21 mouse cellular contexts compared by ENCODE assay signal in the genomic region with DNA sequence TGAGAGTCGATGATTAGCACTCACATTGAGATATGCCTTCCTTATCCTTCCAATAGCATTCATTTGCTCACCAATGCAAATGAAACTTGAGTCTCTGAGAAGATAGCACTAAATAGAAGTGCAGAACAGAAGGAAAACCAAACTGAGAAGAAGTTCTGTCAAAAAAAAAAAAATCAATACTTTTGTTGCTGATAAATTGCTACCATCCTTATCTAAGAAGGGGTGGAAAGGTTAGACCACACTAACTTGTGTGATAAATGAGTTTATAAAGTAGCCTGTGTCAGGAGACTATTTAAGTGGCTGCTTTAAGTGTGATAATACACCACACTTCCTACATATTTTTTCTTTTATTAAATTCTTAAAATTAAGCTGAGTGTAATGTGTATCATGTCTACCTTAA.
DNase-seq lines count a peak whose midpoint lies in the region; ATAC-seq and TF ChIP-seq lines count a peak whose summit lies in the region.
"Had no signal": no experiment of that assay in that cellular context is flagged by ENCODE, and none has a peak within 500 bp of the region (broad histone marks: within the 10 kb centered on the region; RNA-seq: fewer than 3 reads in every experiment).

No protein-coding gene starts in this region.

- peak; percentile 33; the same call in 1 of the 2 replicates for ATAC-seq in liver, embryonic 14.5 days (ENCODE audit: insufficient read depth)
- no peak for ATAC-seq in liver, postnatal 0 days
- 0 out of 2 replicates have a peak, but pooled peaks have one; percentile 15 for ATAC-seq in G1E (ENCODE audit: extremely low read depth, insufficient number of reproducible peaks, low FRiP score, poor library complexity, severe bottlenecking)
- ATAC-seq in megakaryocyte-erythroid progenitor cell, adult 5-6 weeks (replicated peaks; ENCODE audit: low FRiP score, low TSS enrichment, poor library complexity, severe bottlenecking), result peak; percentile 39; the same call in 1 of the 2 replicates
- ATAC-seq in forebrain, postnatal 0 days, result no peak
- ATAC-seq: activated CD4-positive, CD25-positive, alpha-beta regulatory T cell, adult 4 months; forebrain, embryonic 13.5 days; forebrain, embryonic 15.5 days; Patski had no signal

- no peak for TF ChIP-seq POLR2A in MEL (IDR thresholded peaks at IDR 0.05; ENCODE audit: control insufficient read depth in 1 of 2, insufficient read depth in 1 of 2, low read depth in 1 of 2, low read length in 2 of 2, poor library complexity in 1 of 2)

- H3K4me3 ChIP-seq in liver, embryonic 14.5 days (ENCODE audit: insufficient read depth in 1 of 2, low read depth in 2 of 2, low read length in 2 of 2), result no peak overlapping the region
- H3K4me3 ChIP-seq in liver, postnatal 0 days (ENCODE audit: low read depth, low read length), result no peak overlapping the region
- H3K4me3 ChIP-seq in G1E (ENCODE audit: low read depth, low read length) (no peak overlapping the region), MEL (ENCODE audit: control insufficient read depth in 1 of 2, insufficient read depth in 1 of 2, low read depth in 2 of 2, low read length in 2 of 2) (no peak overlapping the region)
- H3K4me3 ChIP-seq in forebrain, postnatal 0 days (ENCODE audit: low read depth, low read length), result no peak overlapping the region
- H3K4me3 ChIP-seq: embryonic facial prominence, embryonic 10.5 days; embryonic facial prominence, embryonic 12.5 days; forebrain, embryonic 13.5 days; forebrain, embryonic 15.5 days had no signal

- H3K27ac ChIP-seq in liver, embryonic 14.5 days, result no peak overlapping the region
- no peak overlapping the region for H3K27ac ChIP-seq in liver, postnatal 0 days (ENCODE audit: low read depth)
- H3K27ac ChIP-seq in MEL (ENCODE audit: control insufficient read depth, low read depth, low read length), result no peak overlapping the region
- no peak overlapping the region for H3K27ac ChIP-seq in forebrain, postnatal 0 days (ENCODE audit: low read depth, low read length)
- H3K27ac ChIP-seq: embryonic facial prominence, embryonic 10.5 days; embryonic facial prominence, embryonic 12.5 days; forebrain, embryonic 13.5 days; forebrain, embryonic 15.5 days had no signal

- H3K9me3 ChIP-seq in liver, embryonic 14.5 days (ENCODE audit: control insufficient read depth, low read length), result no peaks in the 10 kb centered on the region
- no peaks in the 10 kb centered on the region for H3K9me3 ChIP-seq in liver, postnatal 0 days (ENCODE audit: low read length)
- H3K9me3 ChIP-seq in G1E (replicated peaks), result no peaks in the 10 kb centered on the region
- H3K9me3 ChIP-seq in MEL (replicated peaks; ENCODE audit: insufficient read depth, low read length), result no peaks in the 10 kb centered on the region
- H3K9me3 ChIP-seq in forebrain, postnatal 0 days (ENCODE audit: low read length), result no peaks in the 10 kb centered on the region
- H3K9me3 ChIP-seq: embryonic facial prominence, embryonic 12.5 days; forebrain, embryonic 13.5 days; forebrain, embryonic 15.5 days had no signal

- H3K27me3 ChIP-seq in liver, embryonic 14.5 days (ENCODE audit: control insufficient read depth, insufficient read depth, low read length), result no peaks in the 10 kb centered on the region
- H3K27me3 ChIP-seq in liver, postnatal 0 days (ENCODE audit: insufficient read depth, low read length), result no peaks in the 10 kb centered on the region
- H3K27me3 ChIP-seq in G1E (ENCODE audit: insufficient read depth, low read length) (no peaks in the 10 kb centered on the region), MEL (ENCODE audit: control insufficient read depth in 1 of 2, insufficient read depth in 2 of 2, low read length in 2 of 2) (no peaks in the 10 kb centered on the region)
- no peaks in the 10 kb centered on the region for H3K27me3 ChIP-seq in forebrain, postnatal 0 days (ENCODE audit: insufficient read depth, low read length)
- H3K27me3 ChIP-seq: embryonic facial prominence, embryonic 12.5 days; forebrain, embryonic 13.5 days; forebrain, embryonic 15.5 days; Patski had no signal

- H3K9ac ChIP-seq in liver, embryonic 14.5 days (replicated peaks), result no peak overlapping the region
- no peak overlapping the region for H3K9ac ChIP-seq in liver, postnatal 0 days (replicated peaks)
- no peak overlapping the region for H3K9ac ChIP-seq in MEL (ENCODE audit: control insufficient read depth, low read depth, low read length, poor library complexity, severe bottlenecking)
- no peak overlapping the region for H3K9ac ChIP-seq in forebrain, postnatal 0 days
- H3K9ac ChIP-seq: embryonic facial prominence, embryonic 12.5 days; forebrain, embryonic 13.5 days; forebrain, embryonic 15.5 days had no signal

- H3K4me2 ChIP-seq in liver, embryonic 14.5 days (ENCODE audit: low read depth), result no peak overlapping the region
- no peak overlapping the region for H3K4me2 ChIP-seq in liver, postnatal 0 days (ENCODE audit: low read depth, low read length)
- no peak overlapping the region for H3K4me2 ChIP-seq in forebrain, postnatal 0 days (ENCODE audit: low read depth)
- H3K4me2 ChIP-seq: embryonic facial prominence, embryonic 12.5 days; forebrain, embryonic 13.5 days; forebrain, embryonic 15.5 days had no signal

- DNase-seq in liver, embryonic 14.5 days (ENCODE audit: low read depth in 3 of 3, low spot score in 3 of 3), result no peak
- DNase-seq in liver, postnatal 0 days, result no peak
- DNase-seq in G1E (ENCODE audit: low spot score) (no peak), MEL (ENCODE audit: low read depth, low spot score) (peak; percentile 34)
- DNase-seq in forebrain, postnatal 0 days, result no peak
- DNase-seq in lung, postnatal 25 days (ENCODE audit: low spot score), result no peak
- DNase-seq: adrenal gland, adult 8-10 months; adrenal gland, postnatal 14 days; adrenal gland, postnatal 36 days; cerebellum, adult 11-12 months; cerebellum, adult 2 months; cerebellum, adult 9-10 months; cerebellum, postnatal 10 days; cerebellum, postnatal 25 days had no signal

- no peak for TF ChIP-seq CTCF in liver, embryonic 14.5 days (IDR thresholded peaks at IDR 0.05; ENCODE audit: low read depth)
- no peak for TF ChIP-seq CTCF in liver, postnatal 0 days (IDR thresholded peaks at IDR 0.05; ENCODE audit: low read depth)
- TF ChIP-seq CTCF in G1E (IDR thresholded peaks at IDR 0.05; ENCODE audit: low read depth, low read length) (no peak), MEL (IDR thresholded peaks at IDR 0.05 in 2 of 3, conservative IDR thresholded peaks at IDR 0.05 in 1 of 3; ENCODE audit: control insufficient read depth in 1 of 3, insufficient read depth in 1 of 3, low read depth in 2 of 3, low read length in 3 of 3, poor library complexity in 1 of 3, severe bottlenecking in 1 of 3) (no peak)
- no peak for TF ChIP-seq CTCF in forebrain, postnatal 0 days (IDR thresholded peaks at IDR 0.05; ENCODE audit: low read depth)

- no peaks in the 10 kb centered on the region for H3K79me2 ChIP-seq in MEL (ENCODE audit: control insufficient read depth, insufficient read depth, low read length, poor library complexity)

- 28% methylated on average over 1 of the region's 1 CpGs for WGBS in liver, embryonic 14.5 days (ENCODE audit: insufficient replicate concordance)
- WGBS in liver, postnatal 0 days (ENCODE audit: insufficient replicate concordance), result 38% methylated on average over 1 of the region's 1 CpGs
- 81% methylated on average over 1 of the region's 1 CpGs for WGBS in forebrain, postnatal 0 days

- peaks cover 3 to 4% of the 10 kb centered on the region in 2 experiments for H3K4me1 ChIP-seq in liver, embryonic 14.5 days (replicated peaks; ENCODE audit: control insufficient read depth in 2 of 2, insufficient read depth in 2 of 2, low read length in 1 of 2)
- H3K4me1 ChIP-seq in liver, postnatal 0 days (ENCODE audit: insufficient read depth), result no peaks in the 10 kb centered on the region; the same call in 1 of the 2 replicates
- H3K4me1 ChIP-seq in G1E (ENCODE audit: insufficient read depth, low read depth, low read length) (no peaks in the 10 kb centered on the region; the same call in 1 of the 2 replicates), MEL (ENCODE audit: control insufficient read depth in 1 of 2, insufficient read depth in 2 of 2, low read length in 2 of 2) (peaks cover 7 to 14% of the 10 kb centered on the region in 2 experiments)
- no peaks in the 10 kb centered on the region for H3K4me1 ChIP-seq in forebrain, postnatal 0 days (ENCODE audit: insufficient read depth)
- H3K4me1 ChIP-seq: embryonic facial prominence, embryonic 10.5 days; embryonic facial prominence, embryonic 12.5 days had no signal

- H3K36me3 ChIP-seq in liver, embryonic 14.5 days (replicated peaks; ENCODE audit: control insufficient read depth, insufficient read depth, low read depth), result no peaks in the 10 kb centered on the region
- no peaks in the 10 kb centered on the region for H3K36me3 ChIP-seq in liver, postnatal 0 days (replicated peaks; ENCODE audit: insufficient read depth, low read length)
- no peaks in the 10 kb centered on the region for H3K36me3 ChIP-seq in G1E (replicated peaks)
- H3K36me3 ChIP-seq in MEL (ENCODE audit: control insufficient read depth in 1 of 2, insufficient read depth in 2 of 2, low read length in 2 of 2), result peaks cover 0 to 20% of the 10 kb centered on the region in 2 experiments; a peak in 2 of 4 replicates
- no peaks in the 10 kb centered on the region for H3K36me3 ChIP-seq in forebrain, postnatal 0 days (ENCODE audit: insufficient read depth)
- H3K36me3 ChIP-seq: embryonic facial prominence, embryonic 10.5 days; embryonic facial prominence, embryonic 12.5 days; forebrain, embryonic 15.5 days had no signal

- TF ChIP-seq RAD21 in MEL (IDR thresholded peaks at IDR 0.05; ENCODE audit: low read depth, low read length), result no peak

- TF ChIP-seq EP300 in liver, embryonic 14.5 days (IDR thresholded peaks at IDR 0.05; ENCODE audit: low read depth), result peak; percentile 45
- no peak for TF ChIP-seq EP300 in liver, postnatal 0 days (IDR thresholded peaks at IDR 0.05; ENCODE audit: low read depth)
- peak; percentile 73 to 78 for TF ChIP-seq EP300 in MEL (IDR thresholded peaks at IDR 0.05; ENCODE audit: low read depth in 1 of 2, low read length in 2 of 2)

TF ChIP-seq in MEL, 35 proteins besides CTCF, POLR2A, EP300 and RAD21 (continues in another document):
- no peak for TF ChIP-seq MAFK (IDR thresholded peaks at IDR 0.05; ENCODE audit: borderline replicate concordance, low read depth, low read length)
- TF ChIP-seq MAX (IDR thresholded peaks at IDR 0.05; ENCODE audit: low read length), result no peak
- no peak for TF ChIP-seq USF2 (IDR thresholded peaks at IDR 0.05; ENCODE audit: borderline replicate concordance in 1 of 2, insufficient read depth in 1 of 2, low read depth in 1 of 2, low read length in 2 of 2)
- TF ChIP-seq HCFC1 (IDR thresholded peaks at IDR 0.05; ENCODE audit: low read depth, low read length), result no peak
- no peak for TF ChIP-seq ZC3H11A (IDR thresholded peaks at IDR 0.05; ENCODE audit: low read depth, low read length)
- TF ChIP-seq ZMIZ1 (IDR thresholded peaks at IDR 0.05; ENCODE audit: low read depth, low read length), result no peak
- TF ChIP-seq BHLHE40 (IDR thresholded peaks at IDR 0.05; ENCODE audit: borderline replicate concordance, low read depth, low read length), result no peak
- TF ChIP-seq ZNF384 (IDR thresholded peaks at IDR 0.05; ENCODE audit: low read depth, low read length), result peak; percentile 83
- TF ChIP-seq NELFE (IDR thresholded peaks at IDR 0.05; ENCODE audit: low read depth, low read length), result no peak
- TF ChIP-seq NRF1 (IDR thresholded peaks at IDR 0.05; ENCODE audit: insufficient read depth, low read depth, low read length, poor library complexity, severe bottlenecking), result no peak

Comparison
In these comparisons a context has a peak if more than half of its experiments do, and no peak if none do; other contexts are left out.
1. ATAC-seq: peak in liver, embryonic 14.5 days (single experiment), G1E (single experiment) and megakaryocyte-erythroid progenitor cell, adult 5-6 weeks (single experiment); none in liver, postnatal 0 days (single experiment) and forebrain, postnatal 0 days (single experiment).